Mouse (Mus musculus): ENCODE data around the gene Usp12. TPM values are rescaled to one million over a fixed set of nuclear protein-coding genes. Genes with fewer than 3 reads are reported as not detected.

The Usp12 gene
- total RNA-seq (2021), result 10 to 100 TPM; 19.4 to 21.5 TPM
- long read RNA-seq, experiment 1, full-length matches to known transcripts, result 10 of 19 reads
- long read RNA-seq, experiment 1, partial matches to known transcripts, result 6 of 19 reads
- long read RNA-seq, experiment 1, other reads (novel, unspliced or antisense), result 3 of 19 reads
- long read RNA-seq, experiment 2, full-length matches to known transcripts, result 5 of 11 reads
- long read RNA-seq, experiment 2, partial matches to known transcripts, result 1 of 11 reads
- long read RNA-seq, experiment 2, other reads (novel, unspliced or antisense), result 5 of 11 reads

DNA sequence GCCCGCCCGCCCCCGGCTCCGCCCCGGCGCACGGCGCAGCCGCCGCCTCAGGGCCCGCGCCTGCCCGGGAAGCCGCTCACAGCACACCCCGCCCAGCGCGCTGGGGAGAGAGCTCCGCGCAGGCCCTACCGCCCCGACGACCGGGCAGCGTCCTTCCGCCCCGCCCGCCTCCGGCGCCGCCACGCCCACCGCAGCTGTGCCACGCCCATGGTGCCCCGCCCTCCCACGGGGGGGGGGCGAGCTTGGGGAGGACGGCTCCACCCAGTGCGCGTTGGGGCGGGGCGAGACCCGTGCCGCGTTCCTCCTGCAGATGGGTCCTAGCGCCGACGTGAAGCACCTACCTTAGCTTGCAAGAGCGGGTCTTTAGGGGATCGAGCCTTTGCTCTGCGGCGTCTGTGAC, at the start of gene Usp12:
Gene Usp12, minus strand, starts transcription at position 154 of the 400 bp plus-strand sequence.
- DNase-seq, result peak; percentile 99

DNA sequence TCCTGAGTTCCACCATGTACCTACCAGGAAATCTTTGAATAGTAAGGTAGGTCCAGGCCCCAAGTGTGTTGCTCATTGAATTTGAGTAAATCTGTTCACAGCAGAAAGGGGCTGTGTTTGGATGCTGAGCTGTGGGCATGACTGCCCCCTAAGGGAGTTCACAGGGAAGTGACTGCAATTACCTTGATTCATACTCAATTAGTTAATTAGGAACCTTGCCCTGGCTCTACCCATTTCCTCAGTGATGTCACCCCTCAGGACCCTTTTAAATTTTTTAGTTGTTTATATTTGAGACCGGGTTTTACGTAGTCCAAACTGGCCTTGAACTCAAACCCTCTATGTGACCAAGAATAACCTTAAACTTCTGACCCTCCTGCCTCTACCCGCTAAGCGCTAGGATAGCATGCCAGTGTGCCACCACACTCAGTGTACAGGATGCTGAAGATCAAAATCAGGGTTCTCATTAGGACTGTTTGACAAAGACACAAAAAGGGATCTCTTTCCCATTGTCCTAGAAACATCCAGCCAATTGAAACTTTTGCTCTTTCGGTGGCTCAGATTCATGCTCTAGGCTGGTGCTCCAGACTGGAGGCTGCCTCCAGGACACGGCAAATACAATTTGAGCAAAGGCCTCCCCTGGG, 49.6 kb upstream of the Usp12 start:
- DNase-seq, result no peak

DNA sequence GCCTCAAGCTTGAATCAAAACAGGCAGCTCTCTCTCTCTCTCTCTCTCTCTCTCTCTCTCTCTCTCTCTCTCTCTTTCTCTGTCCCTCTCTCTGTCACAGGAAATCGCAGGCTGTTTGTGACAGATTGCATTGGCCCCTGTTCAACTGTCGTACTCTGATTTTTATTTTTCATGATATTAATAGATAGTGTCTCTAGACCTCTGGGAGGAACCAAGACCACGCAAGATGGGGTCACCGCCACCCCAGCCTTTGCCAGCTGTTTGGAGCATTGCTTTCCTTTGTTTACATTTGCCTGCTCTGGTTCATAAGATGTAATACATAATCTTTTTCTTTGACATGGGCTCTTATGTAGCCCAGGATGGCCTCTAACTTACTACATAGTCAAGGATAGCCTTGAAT, 47.2 kb upstream of the Usp12 start:
- DNase-seq, result no peak

DNA sequence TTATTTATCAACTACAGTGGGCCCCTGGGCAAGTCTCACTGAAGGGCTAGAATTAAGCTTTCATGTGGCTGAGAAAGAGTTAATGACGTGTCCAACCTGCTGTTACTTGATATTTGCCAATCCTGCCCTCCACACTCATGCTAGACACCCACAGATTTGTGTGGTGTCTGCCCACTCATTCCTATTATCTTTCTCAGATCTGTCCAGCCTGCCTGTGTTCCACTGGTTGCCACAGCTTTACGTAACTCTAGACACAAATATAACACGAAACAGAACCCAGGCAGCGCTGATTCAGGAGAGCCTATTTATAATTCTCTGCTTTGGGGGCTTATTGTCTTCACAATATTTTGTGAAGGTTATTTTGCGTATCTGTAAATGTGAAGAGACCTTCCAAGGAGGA, 46.5 kb upstream of the Usp12 start:
- DNase-seq, result no peak

DNA sequence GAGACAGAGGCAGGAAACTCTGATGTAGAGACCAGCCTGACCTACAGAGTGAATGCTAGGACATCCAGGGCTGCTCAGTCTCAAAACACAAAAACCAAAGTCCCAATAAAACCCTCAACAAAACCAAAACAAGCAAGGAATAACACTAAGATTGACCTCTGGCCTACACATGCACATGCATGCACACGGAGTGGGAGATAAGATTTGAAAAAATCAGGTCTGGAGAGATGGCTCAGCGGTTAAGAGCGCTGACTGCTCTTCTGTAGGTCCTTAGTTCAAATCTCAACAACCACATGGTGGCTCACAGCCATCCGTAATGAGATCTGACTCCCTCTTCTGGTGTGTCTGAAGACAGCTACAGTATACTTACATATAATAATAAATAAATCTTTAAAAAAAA, 45.6 kb upstream of the Usp12 start:
- no peak for DNase-seq

DNA sequence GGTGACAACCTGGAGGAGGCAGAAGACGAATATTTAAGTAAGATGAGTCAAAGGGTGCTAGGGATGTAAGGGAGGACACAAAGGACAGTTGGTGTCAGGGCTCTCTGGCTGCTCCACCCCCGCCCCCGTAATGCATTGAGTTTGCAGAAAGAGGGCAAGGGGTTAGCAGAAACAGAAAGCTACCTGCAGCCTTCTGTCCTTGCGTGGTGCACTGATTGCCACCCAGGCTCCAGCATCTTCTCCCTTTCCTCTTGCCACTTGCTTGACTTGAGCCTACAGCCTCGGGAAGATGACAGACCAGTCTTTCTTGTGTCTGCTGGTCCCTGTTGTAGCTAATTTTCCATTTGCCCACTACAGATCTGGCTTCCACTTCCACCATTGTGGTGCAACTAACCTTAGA, 45.0 kb upstream of the Usp12 start:
- DNase-seq, result no peak

DNA sequence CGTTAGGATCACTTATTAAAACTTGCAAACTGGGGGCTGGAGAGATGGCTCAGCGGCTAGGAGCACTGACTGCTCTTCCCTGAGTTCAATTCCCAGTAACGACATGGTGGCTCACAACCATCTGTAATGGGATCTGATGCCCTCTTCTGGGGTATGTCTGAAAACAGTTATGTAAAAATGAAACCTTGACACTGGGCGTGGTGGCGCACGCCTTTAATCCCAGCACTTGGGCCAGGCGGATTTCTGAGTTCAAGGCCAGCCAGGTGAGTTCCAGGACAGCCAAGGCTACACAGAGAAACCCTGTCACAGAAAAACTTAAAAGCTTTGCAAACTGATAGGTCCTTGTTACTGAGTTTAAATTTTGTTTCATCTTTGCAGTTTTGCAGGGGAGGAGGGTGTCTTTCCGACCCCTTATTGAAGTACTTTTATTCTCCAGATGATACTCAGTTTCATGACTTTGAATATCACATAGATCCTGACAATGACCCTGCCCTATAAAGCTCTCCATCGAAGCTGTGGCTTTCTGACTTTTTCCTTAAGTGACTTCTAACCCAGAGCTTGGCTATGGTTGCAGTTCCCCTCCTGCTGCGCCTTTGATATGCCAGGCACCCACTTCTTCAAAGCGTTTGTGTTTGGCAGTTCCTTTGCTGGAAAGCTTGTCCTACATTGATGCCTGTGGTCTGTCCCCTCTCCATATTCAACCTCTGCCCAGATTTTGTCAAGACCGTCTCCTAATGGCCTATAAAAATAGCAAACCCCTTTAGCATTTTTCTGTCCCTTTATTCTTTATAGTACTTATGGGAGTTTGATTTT, 44.2 kb upstream of the Usp12 start:
- DNase-seq, result no peak

DNA sequence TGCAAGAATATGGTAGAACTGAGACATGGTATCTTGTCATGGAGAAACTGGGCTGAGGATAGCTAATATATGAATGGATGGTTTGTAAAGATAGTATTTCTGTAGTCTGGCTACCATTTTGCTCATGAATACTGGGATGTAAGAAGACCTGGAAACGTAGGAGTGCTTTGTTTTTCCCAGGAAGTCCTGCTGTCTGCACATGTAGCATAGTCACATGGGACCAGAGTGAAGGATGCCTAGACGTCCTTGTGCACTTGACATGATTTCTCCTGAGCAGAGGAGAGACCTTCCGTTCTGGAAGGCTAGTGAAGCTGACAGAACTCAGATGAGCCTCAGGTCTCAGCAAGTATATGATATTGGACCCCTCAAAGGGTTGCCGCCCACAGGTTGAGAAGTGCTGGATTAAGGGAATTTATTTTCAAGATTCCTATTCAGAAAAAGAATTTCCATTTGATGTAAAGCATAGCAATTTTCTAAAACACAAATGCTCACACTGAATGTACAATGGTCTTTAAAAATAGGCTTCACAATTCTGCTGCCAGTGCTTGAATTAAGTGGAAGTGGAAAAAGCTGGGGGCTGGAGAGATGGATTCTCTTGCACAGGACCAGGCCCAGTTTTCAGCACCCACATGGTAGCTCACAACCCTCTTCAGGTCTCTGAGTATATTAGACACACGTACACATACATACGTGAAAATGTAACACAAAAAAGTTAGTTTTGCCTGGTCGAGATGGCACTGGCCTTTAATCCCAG, 43.3 kb upstream of the Usp12 start:
- DNase-seq, result no peak

DNA sequence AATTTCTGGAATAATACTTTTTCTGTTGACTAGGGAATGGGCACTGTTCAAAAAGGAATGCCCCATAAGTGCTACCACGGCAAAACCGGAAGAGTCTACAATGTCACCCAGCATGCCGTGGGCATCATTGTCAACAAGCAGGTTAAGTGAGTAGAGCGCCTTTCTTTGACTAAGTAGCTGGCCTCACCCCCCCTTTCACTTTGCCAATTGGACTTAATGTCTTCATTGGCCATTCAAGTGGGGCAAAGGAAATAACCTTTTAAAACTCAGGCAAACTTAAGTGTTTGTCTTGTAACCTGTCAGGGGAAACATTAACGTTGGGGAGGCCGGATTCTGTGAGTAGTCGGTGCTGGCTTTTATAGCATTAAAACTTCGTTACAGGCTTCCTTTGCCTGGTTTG, 40.2 kb upstream of the Usp12 start:
- DNase-seq, result no peak

DNA sequence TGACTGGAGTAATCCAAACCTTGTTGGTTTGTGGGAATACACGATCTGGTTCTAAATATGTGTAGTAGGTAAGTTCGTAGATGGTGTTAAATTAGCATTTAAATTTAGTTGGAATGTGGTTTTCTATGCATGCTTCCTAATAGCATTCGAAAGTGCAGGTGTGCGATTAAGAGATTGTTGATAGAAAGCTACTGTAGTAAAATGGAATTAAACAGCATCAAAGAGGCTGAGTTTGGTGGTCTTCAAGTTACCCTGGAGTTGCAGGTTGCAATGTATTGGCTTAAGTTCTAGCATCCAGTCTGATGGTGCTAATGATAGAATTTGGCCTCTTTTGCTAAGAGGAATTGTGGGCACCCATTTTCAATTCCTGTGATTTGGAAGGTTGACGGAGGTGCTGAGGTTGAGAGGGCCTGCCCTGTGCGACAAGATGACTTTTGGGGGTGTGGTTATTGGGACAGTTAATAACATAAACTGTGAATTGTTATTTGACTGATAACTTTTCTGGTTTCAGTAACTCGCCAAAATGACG, 38.9 kb upstream of the Usp12 start:
- DNase-seq, result no peak

DNA sequence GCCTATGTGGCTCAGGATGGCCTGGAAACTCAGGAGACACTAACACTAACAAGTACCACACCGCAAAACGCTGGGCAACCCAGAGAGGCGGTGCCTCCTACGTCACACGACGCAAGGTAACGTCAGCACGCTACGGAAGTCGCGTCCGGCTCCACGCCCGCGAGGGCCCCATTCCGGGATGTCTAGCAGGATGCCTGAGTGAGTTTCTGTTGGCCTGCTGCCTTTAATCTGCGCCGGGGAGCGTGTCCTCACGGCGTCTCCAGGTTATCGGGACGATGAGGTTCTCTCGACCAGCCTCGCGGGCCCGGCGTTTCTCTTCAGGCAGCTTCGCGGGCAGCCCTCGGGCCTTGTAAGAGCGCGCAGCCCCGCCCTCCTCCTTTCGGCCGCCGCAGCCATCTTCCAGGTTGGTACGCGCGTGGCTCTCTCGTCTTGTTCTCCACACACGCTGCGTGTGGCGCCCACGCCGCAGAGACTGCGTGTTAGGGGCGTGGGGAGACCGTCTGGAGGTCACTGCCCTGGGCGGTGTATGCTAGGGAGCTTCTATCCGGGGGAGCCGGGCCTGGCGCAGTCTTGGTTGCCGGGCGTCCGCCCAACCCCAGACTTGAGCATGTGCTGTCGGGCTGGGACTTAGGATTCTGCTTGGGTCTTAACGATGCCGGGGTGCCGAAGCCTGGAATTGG, 38.1 kb upstream of the Usp12 start, which contains the start of gene Rpl21:
Gene Rpl21, plus strand, starts transcription at position 122 of the 680 bp plus-strand sequence.
- DNase-seq, result peak; percentile 94

DNA sequence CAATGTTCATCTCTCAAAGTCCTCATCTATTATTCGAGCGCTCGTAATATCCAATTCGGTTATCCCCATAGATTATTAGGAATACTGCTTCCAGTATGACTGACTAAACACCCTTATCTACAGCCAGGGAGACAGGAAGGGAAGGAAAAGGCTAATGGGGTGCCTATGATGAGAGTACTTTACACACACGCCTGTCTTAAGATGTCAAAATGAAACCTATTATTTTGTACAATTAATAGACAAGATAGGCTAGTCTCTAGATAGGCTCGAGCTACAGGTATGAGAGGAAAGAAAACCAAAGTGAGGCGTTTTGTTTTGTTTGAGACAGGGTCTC, 37.6 kb upstream of the Usp12 start:
- no peak for DNase-seq

DNA sequence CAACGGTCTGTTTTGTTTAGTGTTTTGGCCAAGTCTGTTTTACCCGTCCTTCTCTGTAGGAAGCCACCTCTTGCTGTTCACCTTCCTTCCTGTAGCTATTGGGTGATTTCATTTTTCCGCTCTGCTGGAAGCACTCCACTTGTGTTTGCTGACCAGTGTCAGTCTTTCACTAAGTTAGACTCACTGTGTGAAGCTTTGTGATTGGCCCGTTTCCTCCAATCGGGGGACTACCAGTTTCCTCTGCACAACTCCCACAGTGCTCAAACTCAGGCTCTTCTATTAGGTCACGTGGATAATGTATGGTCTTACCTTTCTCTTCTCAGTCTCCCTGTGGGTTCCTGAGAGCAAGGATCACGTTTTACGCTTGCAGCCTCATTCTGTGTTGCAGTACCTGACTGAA, 34.7 kb upstream of the Usp12 start:
- DNase-seq, result no peak

DNA sequence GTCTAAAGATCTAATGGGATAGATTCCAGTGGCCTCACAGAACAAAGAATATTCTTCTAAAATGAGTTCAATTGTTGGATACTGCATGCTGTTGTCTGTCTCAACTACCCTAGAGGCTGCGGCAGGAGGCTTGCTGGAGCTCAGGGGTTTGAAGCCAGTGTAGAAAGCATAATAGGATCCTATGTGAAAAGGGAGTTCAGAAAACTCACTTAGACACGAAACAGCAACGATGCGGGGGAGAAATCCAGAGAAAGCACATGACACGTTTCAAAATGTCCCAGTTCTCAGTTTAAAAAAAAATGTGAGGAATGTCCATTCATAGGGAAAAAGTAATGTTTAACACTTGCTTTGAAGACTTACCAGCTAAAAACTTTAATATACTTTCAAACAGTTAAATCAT, 28.2 kb upstream of the Usp12 start:
- DNase-seq, result no peak

DNA sequence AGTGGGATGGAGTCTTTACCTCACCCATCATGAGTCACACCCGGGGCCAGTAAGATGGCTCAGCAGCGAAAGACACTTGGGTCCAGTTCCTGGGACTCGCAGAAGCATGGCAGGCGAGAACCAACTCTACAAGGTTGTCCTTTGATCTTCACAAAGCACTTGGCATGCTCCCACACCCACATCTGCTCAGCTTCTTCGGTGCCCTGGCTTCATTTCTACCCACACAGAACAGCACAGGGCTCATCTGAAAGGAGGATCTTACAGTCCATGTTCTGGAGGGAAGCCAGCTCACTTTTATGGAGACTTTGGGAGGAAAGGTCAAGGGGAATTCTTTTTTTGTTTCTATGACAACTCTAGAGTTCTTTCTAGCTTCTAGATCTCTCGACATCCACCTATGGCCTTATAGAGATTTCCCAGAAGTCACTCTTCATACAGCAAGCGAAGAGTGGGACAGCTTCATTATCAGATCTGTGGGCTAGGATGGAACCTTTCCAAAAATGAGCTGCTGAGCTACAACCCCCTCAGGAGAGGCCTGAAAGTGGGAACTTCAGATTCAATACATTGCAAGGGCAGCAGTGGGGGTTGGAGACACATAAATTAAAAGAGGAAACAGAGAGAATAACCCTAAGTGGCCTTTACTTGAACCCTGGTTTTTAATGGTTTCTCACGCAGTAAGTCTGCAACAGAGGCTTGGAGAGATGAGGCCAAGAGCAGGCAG, 24.3 kb upstream of the Usp12 start:
- no peak for DNase-seq

DNA sequence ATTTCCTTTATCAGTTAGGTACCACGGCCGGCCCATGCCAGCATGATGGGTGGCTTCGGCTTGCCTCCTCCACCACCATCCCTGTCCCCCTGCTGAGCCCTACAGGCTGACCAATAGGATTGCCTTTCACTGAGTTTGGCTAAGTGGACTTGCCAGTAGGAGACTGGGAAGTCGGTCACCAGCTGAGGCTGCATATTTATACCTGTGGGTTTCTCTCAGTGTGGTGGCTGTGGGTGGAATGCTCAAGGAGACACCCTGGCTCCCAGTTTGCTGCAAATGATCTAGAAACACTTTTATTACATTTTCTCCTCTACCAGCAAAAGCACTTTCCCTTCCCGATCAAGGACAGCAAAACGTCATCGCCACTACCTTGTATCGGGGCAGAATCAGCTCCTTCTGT, 22.8 kb upstream of the Usp12 start:
- no peak for DNase-seq

DNA sequence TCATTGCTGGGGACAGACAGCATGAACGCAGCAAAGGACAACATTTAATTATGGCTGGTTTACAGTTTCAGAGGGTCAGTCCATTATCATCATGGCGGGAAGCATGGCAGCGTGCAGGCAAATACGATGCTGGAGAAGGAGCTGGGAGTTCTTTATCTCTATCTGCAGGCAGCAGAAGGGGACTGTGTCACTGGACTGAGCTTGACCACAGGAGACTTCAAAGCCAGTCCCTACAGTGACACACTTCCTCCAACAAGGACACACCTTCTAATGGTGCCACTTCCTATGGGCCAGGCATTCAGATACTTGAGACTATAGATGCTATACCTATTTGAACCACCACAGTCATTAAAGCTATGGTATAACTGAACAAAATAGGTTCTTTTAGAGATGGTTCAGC, 20.6 kb upstream of the Usp12 start:
- DNase-seq, result no peak

DNA sequence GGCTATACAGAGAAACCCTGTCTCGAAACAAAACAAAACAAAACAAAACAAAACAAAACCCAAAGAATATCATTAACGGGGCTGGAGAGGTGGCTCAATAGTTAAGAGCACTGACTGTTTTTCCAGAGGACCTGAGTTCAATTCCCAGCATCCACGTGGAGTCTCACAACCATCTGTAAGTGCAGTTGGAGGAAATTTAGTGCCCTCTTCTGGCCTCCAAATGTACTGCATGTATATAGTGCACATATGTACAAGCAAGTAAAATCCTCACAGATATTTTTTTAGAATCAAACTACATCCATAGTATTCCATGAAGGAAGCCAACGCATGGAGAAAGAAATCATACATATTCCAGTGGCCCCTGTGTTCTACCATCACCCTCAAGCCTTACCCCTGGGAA, 18.6 kb upstream of the Usp12 start:
- no peak for DNase-seq

DNA sequence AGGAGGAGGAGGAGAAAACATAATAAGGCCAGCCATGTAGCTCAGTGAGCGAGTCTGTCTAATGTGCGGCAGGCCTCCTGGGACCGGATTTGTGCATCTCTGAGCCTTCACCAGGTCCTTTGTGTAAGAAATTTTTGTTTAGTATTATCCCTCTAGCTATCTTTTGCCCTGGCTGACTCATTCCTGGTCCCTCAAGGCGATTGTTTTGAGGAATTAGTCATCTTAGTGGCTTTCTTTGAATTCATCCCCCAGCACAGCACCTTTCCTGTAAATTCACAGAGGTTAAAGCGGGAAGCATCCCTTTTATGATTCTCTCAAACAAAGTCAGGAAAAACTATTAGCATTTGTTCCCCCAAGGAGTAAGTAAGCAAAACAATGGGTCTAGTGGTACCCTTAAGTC, 18.1 kb upstream of the Usp12 start:
- no peak for DNase-seq

DNA sequence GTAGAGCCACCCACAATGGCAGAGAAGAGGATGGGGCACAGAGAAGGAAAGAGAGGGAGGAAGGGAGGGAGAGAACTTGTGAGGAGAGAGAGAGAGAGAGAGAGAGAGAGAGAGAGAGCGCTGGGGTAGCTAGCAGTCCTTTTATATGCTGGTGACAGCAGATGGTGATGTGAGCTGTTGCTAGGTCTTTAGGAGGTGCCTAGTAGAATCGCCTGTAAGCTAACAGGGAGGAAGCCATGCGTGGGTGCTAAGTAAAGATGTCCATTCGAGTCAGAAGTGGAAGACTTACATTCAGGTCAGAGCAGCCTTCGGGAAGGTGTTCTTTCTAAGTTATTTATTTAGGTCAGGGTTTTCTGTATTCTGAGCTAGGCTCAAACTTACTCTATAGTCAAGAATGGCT, 15.1 kb upstream of the Usp12 start:
- no peak for DNase-seq

DNA sequence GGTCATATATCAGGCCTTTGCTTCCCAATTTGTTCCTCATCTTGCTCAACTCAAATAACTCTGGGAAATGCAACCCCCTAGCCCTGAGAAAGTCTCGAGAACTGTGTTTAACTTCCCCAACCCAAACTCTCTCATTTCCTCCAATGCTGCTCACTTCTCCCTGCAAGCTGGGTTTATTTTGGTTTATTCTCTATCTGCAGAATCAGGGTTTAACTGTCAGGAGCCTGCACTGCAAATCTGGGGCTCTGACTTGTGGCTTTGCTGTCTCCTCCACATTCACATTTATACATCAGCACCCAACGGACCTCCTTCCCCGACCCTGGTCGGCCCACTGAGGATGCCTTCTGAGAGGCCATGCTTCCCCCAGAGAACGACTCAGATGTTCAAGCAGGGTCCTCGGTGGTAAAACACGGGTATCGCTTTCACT, 11.2 kb upstream of the Usp12 start:
- DNase-seq, result no peak
